Mouse (Mus musculus) layer of hippocampus, adult 8-10 months (tissue): ENCODE data around the gene Ceacam11. TPM values are rescaled to one million over a fixed set of nuclear protein-coding genes. Genes with fewer than 3 reads are reported as not detected.
"Not testable (repeated sequence)": the region's sequence is repeated elsewhere in the genome, so short reads cannot be mapped to it uniquely, and the experiment has no call there.

ENCODE experiments used
- DNase-seq, 2 experiments: peaks; one replicate each; pipeline ENCODE4 v3.0.0; 2022; ENCODE audit warnings: low spot score in 2 of 2
- microRNA-seq, 2 experiments: library from miRNA; unstranded; fragments of <30 nt; microRNA quantifications; one replicate each; pipeline ENCODE4 v1.2.0; 2022
- total RNA-seq, 4 experiments: library from RNA; stranded (reverse); gene quantifications; 2 replicates each; pipeline ENCODE4 v1.2.4; 2022

The Ceacam11 gene
- not detected for total RNA-seq

DNA sequence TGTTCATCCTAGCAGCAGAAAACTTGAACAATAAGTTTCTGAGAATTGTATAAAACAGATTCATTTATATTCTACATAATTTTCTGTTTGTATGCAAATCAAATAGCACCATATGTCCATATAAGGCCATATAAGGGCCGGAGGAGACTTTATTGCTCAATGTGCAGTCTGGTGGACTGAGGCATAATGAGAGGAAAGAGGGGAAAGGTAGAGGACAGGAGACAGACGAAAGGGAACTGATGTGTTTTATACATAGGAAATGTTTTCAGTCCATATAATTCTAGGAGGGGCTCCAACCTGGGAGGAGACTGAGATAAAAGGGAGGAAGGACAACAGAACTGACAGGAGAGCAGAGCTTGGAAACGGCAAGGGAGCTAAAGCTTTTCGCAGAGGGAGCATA is at the start of gene Ceacam11:
Gene Ceacam11 (plus strand): TSS at position 301 of the 400 bp plus-strand sequence.
- no peak for DNase-seq

DNA sequence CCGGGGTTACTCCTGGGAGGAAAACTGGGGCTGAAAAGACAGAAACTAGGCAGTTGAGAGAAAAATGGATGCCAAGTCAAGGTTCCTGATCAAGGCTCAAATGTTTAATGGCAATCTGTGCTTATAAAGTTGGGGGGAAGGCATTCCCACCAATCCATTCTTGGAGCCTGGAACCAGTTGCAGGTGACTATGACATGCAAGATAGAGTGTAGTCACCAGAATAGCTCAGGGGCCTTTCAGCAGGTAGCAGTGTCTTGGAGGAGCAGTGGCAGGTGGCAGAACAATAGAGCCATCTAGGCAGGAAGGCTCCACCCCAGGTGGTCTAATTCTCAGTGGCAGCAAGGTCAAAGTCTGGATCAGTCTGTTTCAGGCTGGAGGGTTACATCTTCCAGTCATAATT is 29.2 kb downstream of the Ceacam11 start:
- DNase-seq = not testable (repeated sequence)

- DNase-seq = no peak
Observed at GRCm38 (mm10) chr7:18009589-18009988, 37.7 kb downstream of the Ceacam11 start, which contains the start of gene Ceacam13. Gene Ceacam13, plus strand, starts transcription at chr7:18009889.

Small RNA genes lying within 50 kb of the gene (microRNA-seq; reads per million reads assigned to microRNA genes)
- 0 reads per million in 2 experiments for gene Gm22414

Other genes with a start within 250 kb of the Ceacam11 start
- not detected for gene Ceacam14, start 159.5 kb upstream of the Ceacam11 start, total RNA-seq
- gene Gm5155, start 100.4 kb upstream of the Ceacam11 start, total RNA-seq = not detected
- gene Ceacam13, start 37.8 kb downstream of the Ceacam11 start, total RNA-seq = not detected
- not detected for gene Ceacam12, start 93.8 kb downstream of the Ceacam11 start, total RNA-seq
- not detected for gene Igfl3, start 204.4 kb downstream of the Ceacam11 start, total RNA-seq